Mouse (Mus musculus) erythroblast, embryonic 14.5 days (primary cell): ENCODE measurements around the gene D430042O09Rik. TPM values are rescaled to one million over a fixed set of nuclear protein-coding genes. Genes with fewer than 3 reads are reported as not detected.

Experiments used
- H3K27me3 ChIP-seq: 2 replicates; pipeline ENCODE4 v1.6.1; 2012; ENCODE audit warnings: inconsistent platforms; ENCODE audit not compliant: control insufficient read depth
- H3K36me3 ChIP-seq: 2 replicates; pipeline ENCODE4 v1.6.1; 2012; ENCODE audit warnings: mild to moderate bottlenecking, inconsistent platforms; ENCODE audit not compliant: control insufficient read depth
- H3K4me1 ChIP-seq: 2 replicates; pipeline ENCODE4 v1.6.1; 2012; ENCODE audit warnings: inconsistent platforms; ENCODE audit not compliant: control insufficient read depth
- H3K4me3 ChIP-seq: replicated peaks from 2 replicates; pipeline ENCODE3; 2012; ENCODE audit warnings: moderate library complexity, mild to moderate bottlenecking, inconsistent platforms
- H3K9me3 ChIP-seq: 2 replicates; pipeline ENCODE4 v1.6.1; 2012; ENCODE audit warnings: low read length, inconsistent platforms, mixed read lengths; ENCODE audit not compliant: control insufficient read depth
- GATA1 ChIP-seq: IDR thresholded peaks from 2 replicates; pipeline ENCODE4 v1.6.1; 2012; ENCODE audit warnings: low read length, inconsistent platforms, mixed read lengths
- TAL1 ChIP-seq: IDR thresholded peaks from 3 replicates; pipeline ENCODE4 v1.6.1; 2012; ENCODE audit warnings: low read length, inconsistent platforms, mixed read lengths
- polyA plus RNA-seq: library from polyadenylated mRNA; stranded (reverse); fragments of >175 nt; gene quantifications from 2 replicates; pipeline ENCODE4 v1.2.3, GENCODE M21; 2012

D430042O09Rik gene
- polyA plus RNA-seq, 1 experiment: 0.30 TPM

DNA sequence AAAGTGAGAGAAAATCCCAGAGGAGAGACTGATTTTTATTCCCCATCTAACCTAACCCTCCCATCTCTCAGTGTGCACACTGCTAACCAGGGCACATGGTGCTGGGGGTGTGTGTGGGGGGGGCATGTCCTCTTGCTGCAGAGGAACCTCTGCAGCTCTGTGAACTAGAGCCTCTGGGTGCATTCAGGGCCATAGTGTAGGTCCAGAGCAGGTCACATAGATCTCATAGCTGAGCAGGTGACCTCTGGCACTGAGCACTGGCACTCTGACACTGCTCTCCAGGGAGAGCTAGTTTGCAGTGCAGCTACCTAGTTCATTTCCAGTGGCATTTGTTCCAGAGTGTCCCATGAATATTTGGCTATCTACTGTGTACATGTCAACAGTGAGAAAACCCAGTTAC, 24.0 kb downstream of the D430042O09Rik start:
- H3K4me1 ChIP-seq: no peaks in the 10 kb centered on the region
- H3K36me3 ChIP-seq: no peaks in the 10 kb centered on the region
- no peak for TF ChIP-seq GATA1
- TF ChIP-seq TAL1: no peak
- no peak overlapping the region for H3K4me3 ChIP-seq
- H3K27me3 ChIP-seq: no peaks in the 10 kb centered on the region
- H3K9me3 ChIP-seq: no peaks in the 10 kb centered on the region

DNA sequence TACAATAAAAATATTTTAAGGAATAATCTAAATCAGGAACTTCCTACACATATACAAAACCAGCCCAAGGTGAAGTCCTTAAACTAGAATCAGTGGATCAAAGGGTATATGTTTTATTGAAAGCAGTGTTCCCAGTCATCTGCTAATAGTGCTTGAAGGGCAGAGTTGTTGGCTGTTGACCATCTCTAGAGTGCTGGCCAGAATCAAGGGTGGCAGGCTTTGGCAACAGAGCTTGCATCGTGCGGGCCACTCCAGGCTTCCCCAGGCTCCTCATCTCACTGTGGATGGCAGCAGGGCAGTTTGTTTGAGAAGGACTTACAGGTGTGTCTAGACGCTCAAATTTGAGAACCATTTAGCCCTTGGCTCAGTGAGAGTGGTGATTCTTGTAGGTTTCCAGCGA, 26.1 kb downstream of the D430042O09Rik start:
- Histone ChIP-seq H3K4me3 (no peak overlapping the region), H3K27me3 (no peaks in the 10 kb centered on the region), H3K9me3 (no peaks in the 10 kb centered on the region), H3K36me3 (no peaks in the 10 kb centered on the region), H3K4me1 (no peaks in the 10 kb centered on the region)
- TF ChIP-seq TAL1 (no peak), GATA1 (no peak)

DNA sequence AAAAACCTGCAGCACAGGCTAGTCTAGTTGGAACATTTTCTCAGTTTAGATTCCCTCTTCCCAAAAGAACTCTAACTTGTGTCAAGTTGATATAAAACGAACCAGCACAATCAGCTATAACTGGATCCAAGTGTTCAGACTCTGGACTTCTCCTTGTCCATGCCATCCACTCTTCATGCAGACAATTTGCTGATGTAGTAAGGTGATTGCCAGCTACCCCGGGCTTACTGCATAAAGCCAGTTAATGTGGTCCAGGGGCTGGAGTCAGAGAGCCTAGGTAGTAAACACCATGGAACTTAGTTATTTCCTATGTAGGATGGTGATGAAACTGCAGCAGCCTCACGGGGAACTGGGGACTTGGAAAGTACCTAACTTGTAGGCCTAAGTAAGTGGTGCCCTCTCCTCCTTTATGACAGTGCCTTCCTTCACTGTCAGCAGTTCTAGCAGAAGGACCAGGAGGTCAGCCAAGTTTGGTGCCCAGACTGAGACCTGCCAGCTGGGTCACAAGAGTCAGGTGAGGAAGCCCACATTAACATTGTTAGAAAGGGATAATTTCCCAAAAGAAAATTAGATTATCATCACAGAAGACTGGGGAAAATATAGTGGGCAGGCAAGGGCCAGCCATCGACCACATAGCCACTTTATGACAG, 28.8 kb downstream of the D430042O09Rik start:
- H3K27me3 ChIP-seq: no peaks in the 10 kb centered on the region
- no peak for TF ChIP-seq TAL1
- TF ChIP-seq GATA1: no peak
- H3K9me3 ChIP-seq: no peaks in the 10 kb centered on the region
- H3K4me1 ChIP-seq: no peaks in the 10 kb centered on the region
- no peak overlapping the region for H3K4me3 ChIP-seq
- no peaks in the 10 kb centered on the region for H3K36me3 ChIP-seq

DNA sequence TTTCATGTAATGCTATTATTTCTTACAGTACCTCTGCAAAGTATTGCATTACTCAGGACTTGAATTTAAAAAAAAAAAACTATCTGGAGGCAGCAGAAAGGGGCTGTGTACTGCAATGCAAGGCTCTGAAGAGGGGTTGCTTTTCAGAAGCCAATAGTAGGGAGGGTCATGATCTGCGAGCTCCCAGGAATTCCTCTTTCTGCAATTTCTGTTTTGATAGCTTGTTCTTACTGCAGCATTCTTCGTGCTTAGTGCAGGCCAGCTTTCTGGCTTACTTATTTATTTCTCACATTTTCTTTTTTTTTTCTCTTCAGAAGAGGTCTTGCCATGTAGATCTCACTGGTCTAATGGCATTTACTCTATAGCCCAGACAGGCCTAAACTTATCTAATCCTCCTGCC, 32.8 kb downstream of the D430042O09Rik start:
- no peaks in the 10 kb centered on the region for H3K9me3 ChIP-seq
- TF ChIP-seq TAL1 (no peak), GATA1 (no peak)
- no peaks in the 10 kb centered on the region for H3K4me1 ChIP-seq
- no peak overlapping the region for H3K4me3 ChIP-seq
- H3K36me3 ChIP-seq: no peaks in the 10 kb centered on the region
- H3K27me3 ChIP-seq: no peaks in the 10 kb centered on the region

DNA sequence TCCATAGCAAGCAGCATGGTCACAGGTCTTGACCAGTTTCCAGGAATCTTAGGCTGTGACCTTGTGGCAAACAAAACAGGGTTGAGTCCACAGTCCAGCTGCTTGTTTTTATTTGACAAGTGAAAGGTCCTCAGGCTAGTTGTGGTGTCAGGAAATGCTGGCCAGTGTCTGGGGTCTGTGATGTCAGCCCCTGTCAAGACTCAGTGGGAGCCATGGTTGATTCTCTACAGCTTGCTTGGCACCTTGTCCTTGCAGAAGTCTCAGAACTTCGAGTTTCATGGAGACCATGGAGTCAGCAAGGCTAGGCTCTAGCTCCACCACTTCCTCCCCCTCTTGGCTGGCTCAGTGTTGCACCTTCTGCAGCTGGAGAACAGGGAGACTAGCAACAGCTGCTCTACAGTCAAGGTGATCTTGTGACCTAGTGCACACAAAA, 33.6 kb downstream of the D430042O09Rik start:
- Histone ChIP-seq H3K27me3 (no peaks in the 10 kb centered on the region), H3K4me3 (no peak overlapping the region), H3K36me3 (no peaks in the 10 kb centered on the region), H3K9me3 (no peaks in the 10 kb centered on the region), H3K4me1 (no peaks in the 10 kb centered on the region; the same call in 1 of the 2 replicates)
- TF ChIP-seq GATA1 (no peak), TAL1 (no peak)

DNA sequence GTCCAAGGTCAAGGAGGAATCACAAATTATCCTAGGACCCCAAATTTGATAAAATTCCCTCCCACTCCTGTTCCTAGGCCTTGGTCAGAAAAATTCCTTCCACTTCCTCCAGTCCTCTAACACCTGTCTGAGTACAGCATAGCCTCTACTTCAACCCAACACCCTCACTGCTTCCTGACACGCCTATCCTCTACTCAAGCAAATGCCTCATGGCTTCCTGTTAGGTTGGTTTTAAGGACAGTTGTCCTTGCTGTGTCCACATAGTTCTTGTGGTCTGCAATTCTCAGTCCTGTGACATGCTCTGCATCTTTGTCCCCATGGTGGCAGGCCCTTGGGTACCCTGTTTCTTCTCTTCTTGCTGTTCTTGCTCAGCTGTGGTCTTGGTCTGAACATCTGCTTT, 37.1 kb downstream of the D430042O09Rik start:
- Histone ChIP-seq H3K27me3 (no peaks in the 10 kb centered on the region), H3K9me3 (no peaks in the 10 kb centered on the region), H3K36me3 (no peaks in the 10 kb centered on the region), H3K4me3 (no peak overlapping the region), H3K4me1 (peaks cover 10% of the 10 kb centered on the region)
- TF ChIP-seq GATA1 (no peak), TAL1 (no peak)

DNA sequence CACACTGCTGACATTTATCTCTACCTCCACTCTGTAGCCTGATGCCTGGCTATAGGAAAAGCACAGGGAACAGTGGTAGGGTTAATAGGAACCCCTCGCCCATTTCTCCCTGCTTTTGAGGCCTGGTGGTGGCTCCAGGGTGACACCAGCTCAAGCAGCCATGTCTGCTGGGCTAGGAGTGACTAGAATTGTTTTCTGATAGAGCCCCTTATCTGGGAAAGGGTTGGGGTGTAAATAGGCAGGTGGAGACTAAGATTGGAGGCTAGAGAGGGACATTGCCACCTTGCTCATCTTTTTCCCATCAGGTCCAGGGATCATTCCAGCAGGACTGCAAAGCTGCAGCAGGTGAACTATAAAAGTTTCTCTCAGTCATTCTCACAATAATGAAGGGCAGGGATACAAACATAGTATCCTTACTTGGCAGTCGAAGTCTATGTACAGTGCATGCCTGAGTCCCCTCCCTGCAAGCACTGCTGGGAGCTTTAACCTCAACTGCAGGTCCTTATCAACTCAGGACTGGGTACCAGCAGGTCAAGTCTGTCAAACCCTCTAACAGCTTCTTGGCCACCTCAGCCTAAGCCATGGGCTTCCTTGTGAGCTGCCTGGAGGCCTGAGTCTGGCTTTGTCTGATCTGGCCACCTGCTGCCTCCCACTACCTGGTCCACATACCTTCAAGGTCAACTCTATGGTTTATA, 39.1 kb downstream of the D430042O09Rik start:
- Histone ChIP-seq H3K4me1 (peaks cover 10% of the 10 kb centered on the region), H3K4me3 (no peak overlapping the region), H3K9me3 (no peaks in the 10 kb centered on the region), H3K36me3 (no peaks in the 10 kb centered on the region), H3K27me3 (no peaks in the 10 kb centered on the region)
- TF ChIP-seq GATA1 (no peak), TAL1 (no peak)

DNA sequence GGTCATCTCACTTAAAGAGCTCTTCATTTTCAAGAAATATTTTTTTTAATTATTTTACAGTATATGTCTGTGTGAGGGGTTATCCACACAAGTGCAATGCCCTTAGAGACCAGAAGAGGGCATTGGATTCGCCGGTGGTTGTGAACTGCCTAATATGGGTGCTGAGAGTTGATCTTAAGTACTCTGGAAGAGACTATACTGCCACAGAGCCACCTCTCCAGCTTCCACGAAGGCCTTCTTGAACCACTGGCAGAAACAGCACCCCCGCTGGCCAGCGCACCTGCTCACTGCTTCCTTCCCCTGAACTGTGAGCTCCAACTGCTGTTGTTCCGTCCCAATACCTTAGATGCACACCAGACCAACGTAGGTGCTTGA, 39.6 kb downstream of the D430042O09Rik start:
- H3K27me3 ChIP-seq: no peaks in the 10 kb centered on the region
- H3K4me3 ChIP-seq: no peak overlapping the region
- no peaks in the 10 kb centered on the region for H3K36me3 ChIP-seq
- H3K4me1 ChIP-seq: peaks cover 10% of the 10 kb centered on the region
- no peaks in the 10 kb centered on the region for H3K9me3 ChIP-seq
- TF ChIP-seq GATA1 (no peak), TAL1 (no peak)

DNA sequence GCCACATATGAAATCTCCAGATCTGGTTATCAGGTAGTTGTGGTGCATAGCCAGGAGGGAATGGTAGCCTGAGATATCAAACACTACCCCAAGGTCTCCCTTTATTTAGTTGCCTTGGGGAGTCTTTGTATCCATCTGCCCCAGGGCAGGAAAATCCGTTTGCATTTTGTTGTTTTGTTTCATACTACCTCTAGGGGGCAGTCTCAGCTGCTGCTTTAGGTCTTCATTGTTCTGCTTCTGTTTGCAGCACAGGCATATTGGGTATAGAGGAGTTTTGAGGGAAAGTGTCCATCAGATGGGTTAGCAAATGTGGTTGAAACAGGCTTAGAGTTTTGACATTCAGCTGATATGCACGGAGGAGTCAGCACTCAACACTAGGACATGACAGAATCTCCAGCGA, 40.5 kb downstream of the D430042O09Rik start:
- Histone ChIP-seq H3K4me1 (peaks cover 10% of the 10 kb centered on the region), H3K36me3 (no peaks in the 10 kb centered on the region), H3K4me3 (no peak overlapping the region), H3K27me3 (no peaks in the 10 kb centered on the region), H3K9me3 (no peaks in the 10 kb centered on the region)
- TF ChIP-seq TAL1 (no peak), GATA1 (no peak)
